Mouse (Mus musculus): ENCODE measurements around the gene Kctd12. TPM values are rescaled to one million over a fixed set of nuclear protein-coding genes. Genes with fewer than 3 reads are reported as not detected.

The Kctd12 gene
- total and polyA plus RNA-seq, 2 experiments from 2014 or later = 13.0 to 125 TPM

- 92% methylated on average over 5 of the region's 5 CpGs for WGBS
- no peak for DNase-seq (ENCODE audit: low spot score)
- ATAC-seq (ENCODE audit: low FRiP score) = no peak
- Histone ChIP-seq H3K4me3 (ENCODE audit: low read depth, low read length) (no peak overlapping the region), H3K9ac (replicated peaks; ENCODE audit: low read length, poor library complexity, severe bottlenecking) (no peak overlapping the region), H3K27ac (ENCODE audit: low read depth, low read length) (no peak overlapping the region), H3K4me1 (ENCODE audit: insufficient read depth, low read length) (no peaks in the 10 kb centered on the region), H3K4me2 (ENCODE audit: low read depth, low read length, poor library complexity, severe bottlenecking) (no peak overlapping the region), H3K9me3 (ENCODE audit: low read length) (no peaks in the 10 kb centered on the region), H3K36me3 (ENCODE audit: insufficient read depth, low read length) (no peaks in the 10 kb centered on the region), H3K27me3 (ENCODE audit: insufficient read depth, low read length) (no peaks in the 10 kb centered on the region)
- no peak for TF ChIP-seq CTCF (IDR thresholded peaks at IDR 0.05)
Measured at GRCm38 (mm10) chr14:102927847-102928466, 54.5 kb downstream of the Kctd12 start.

Small RNA genes lying within 50 kb of the gene (microRNA-seq; reads per million reads assigned to microRNA genes)
- gene Mir5130 (ENCODE audit: borderline number of aligned reads) = not detected

Other genes with a start within 250 kb of the Kctd12 start
- gene Acod1, start 64.3 kb upstream of the Kctd12 start, total RNA-seq (2014; rRNA removed) = not detected in 2 replicates
- not detected in 2 replicates for gene Acod1, start 64.3 kb upstream of the Kctd12 start, polyA plus RNA-seq (2015; fragmentation: Nextera tagmentation; extraction: Ambion mirVana)
- gene Cln5, start 87.6 kb upstream of the Kctd12 start, total RNA-seq (2014; rRNA removed) = 7.8 and 10.4 TPM in 2 replicates
- 10.6 and 11.5 TPM in 2 replicates for gene Cln5, start 87.6 kb upstream of the Kctd12 start, polyA plus RNA-seq (2015; fragmentation: Nextera tagmentation; extraction: Ambion mirVana)
- gene Fbxl3, start 116.9 kb upstream of the Kctd12 start, total RNA-seq (2014; rRNA removed) = 64.5 and 67.9 TPM in 2 replicates
- gene Fbxl3, start 116.9 kb upstream of the Kctd12 start, polyA plus RNA-seq (2015; fragmentation: Nextera tagmentation; extraction: Ambion mirVana) = 20.2 and 22.5 TPM in 2 replicates

All from midbrain, postnatal 0 days (tissue).